Mouse (Mus musculus) thymus, adult 2 months (tissue): ENCODE measurements around the gene Erc2. TPM values are rescaled to one million over a fixed set of nuclear protein-coding genes. Genes with fewer than 3 reads are reported as not detected.

Experiments
- DNase-seq: peaks from one replicate; pipeline ENCODE4 v3.0.0; 2021
- H3K27ac ChIP-seq: fragments of 200-500 bp; 2 replicates; pipeline ENCODE4 v1.5.1; 2012; ENCODE audit warnings: low read length, control low read depth; ENCODE audit not compliant: control insufficient read depth, insufficient read depth
- H3K27me3 ChIP-seq: fragments of 200-500 bp; 2 replicates; pipeline ENCODE4 v1.6.1; 2012; ENCODE audit warnings: mild to moderate bottlenecking, low read length, moderate library complexity, mixed read lengths; ENCODE audit not compliant: control insufficient read depth, insufficient read depth
- H3K36me3 ChIP-seq: fragments of 200-500 bp; 2 replicates; pipeline ENCODE4 v1.6.1; 2012; ENCODE audit warnings: mild to moderate bottlenecking, low read length, moderate library complexity; ENCODE audit not compliant: control insufficient read depth, insufficient read depth
- H3K4me1 ChIP-seq: fragments of 200-500 bp; replicated peaks from 2 replicates; pipeline ENCODE4 v1.6.1; 2012; ENCODE audit warnings: low read length; ENCODE audit not compliant: control insufficient read depth, insufficient read depth
- H3K4me3 ChIP-seq: fragments of 200-500 bp; 2 replicates; pipeline ENCODE4 v1.5.1; 2012; ENCODE audit warnings: mild to moderate bottlenecking, low read length, control low read depth, moderate library complexity; ENCODE audit not compliant: control insufficient read depth, insufficient read depth
- CTCF ChIP-seq: fragments of 200-500 bp; IDR thresholded peaks from 2 replicates; pipeline ENCODE4 v1.5.1; 2012; ENCODE audit warnings: mild to moderate bottlenecking, control low read depth, low read length, moderate library complexity, borderline replicate concordance; ENCODE audit not compliant: control insufficient read depth, poor library complexity, insufficient read depth; ENCODE audit errors: extremely low read depth
- POLR2A ChIP-seq: fragments of 200-500 bp; IDR thresholded peaks from 2 replicates; pipeline ENCODE4 v1.6.1; 2012; ENCODE audit warnings: mild to moderate bottlenecking, low read length, control low read depth, moderate library complexity; ENCODE audit not compliant: control insufficient read depth, poor library complexity, insufficient read depth; ENCODE audit errors: extremely low read depth
- WGBS: fragments of 180-500 bp; shearing (Covaris S2); methylation state at CpG from one replicate; pipeline ENCODE4 v1.1.7; 2018; 5-methylcytosine and 5-hydroxymethylcytosine counted together
- polyA plus RNA-seq: library from polyadenylated mRNA; depleted of rRNA; stranded (reverse); fragments of >200 nt; gene quantifications from 2 replicates; pipeline ENCODE4 v1.2.3, GENCODE M21; 2012

Erc2 gene
- polyA plus RNA-seq, 1 experiment: 0.18 TPM

DNA sequence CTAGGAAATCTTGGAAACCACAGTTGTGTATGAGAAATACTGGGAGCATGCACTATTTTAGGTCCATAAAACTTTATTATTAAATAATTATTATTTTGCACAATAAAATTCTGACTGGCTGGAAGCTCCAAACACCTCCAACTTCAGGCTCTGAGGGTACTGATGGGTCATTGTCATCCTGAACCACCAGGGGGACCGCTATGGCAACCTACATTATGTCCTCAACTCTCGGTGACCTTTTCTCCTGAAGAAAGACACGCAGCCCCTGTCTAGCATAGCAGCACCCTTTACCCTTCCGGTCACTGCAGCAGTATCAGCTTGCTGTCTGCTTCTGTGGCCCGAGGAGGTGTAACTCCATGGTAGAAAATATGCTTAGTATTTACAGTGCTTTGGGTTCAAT, 679.0 kb downstream of the Erc2 start:
- Histone ChIP-seq H3K4me3 (no peak overlapping the region), H3K27ac (no peak overlapping the region), H3K4me1 (no peaks in the 10 kb centered on the region), H3K36me3 (no peaks in the 10 kb centered on the region), H3K27me3 (no peaks in the 10 kb centered on the region)
- TF ChIP-seq CTCF (no peak), POLR2A (no peak)
- DNase-seq: no peak
- WGBS: 55% methylated on average over 5 of the region's 5 CpGs

DNA sequence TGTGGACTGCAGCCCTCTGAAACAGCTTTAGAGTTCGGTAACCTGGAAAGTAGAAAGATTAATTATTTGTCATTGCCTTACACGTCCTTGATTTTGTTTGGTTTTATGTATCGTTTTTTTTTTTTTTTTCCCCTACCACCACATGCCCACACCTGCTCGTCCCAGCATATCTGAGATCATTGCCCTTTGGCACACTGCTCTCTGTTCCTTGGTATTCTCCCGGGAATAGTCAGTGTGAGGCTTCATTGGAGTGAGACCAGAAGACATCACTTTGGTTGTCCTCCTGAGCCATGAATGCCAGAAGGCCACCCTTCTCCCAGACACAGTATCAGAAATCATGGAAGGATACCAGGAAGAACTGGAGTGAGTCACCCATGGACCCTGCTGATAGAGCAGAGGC, 681.9 kb downstream of the Erc2 start:
- H3K27me3 ChIP-seq: no peaks in the 10 kb centered on the region
- 86% methylated on average over 5 of the region's 5 CpGs for WGBS
- no peaks in the 10 kb centered on the region for H3K36me3 ChIP-seq
- no peak overlapping the region for H3K4me3 ChIP-seq
- H3K27ac ChIP-seq: no peak overlapping the region
- TF ChIP-seq CTCF (no peak), POLR2A (no peak)
- no peaks in the 10 kb centered on the region for H3K4me1 ChIP-seq
- no peak for DNase-seq

DNA sequence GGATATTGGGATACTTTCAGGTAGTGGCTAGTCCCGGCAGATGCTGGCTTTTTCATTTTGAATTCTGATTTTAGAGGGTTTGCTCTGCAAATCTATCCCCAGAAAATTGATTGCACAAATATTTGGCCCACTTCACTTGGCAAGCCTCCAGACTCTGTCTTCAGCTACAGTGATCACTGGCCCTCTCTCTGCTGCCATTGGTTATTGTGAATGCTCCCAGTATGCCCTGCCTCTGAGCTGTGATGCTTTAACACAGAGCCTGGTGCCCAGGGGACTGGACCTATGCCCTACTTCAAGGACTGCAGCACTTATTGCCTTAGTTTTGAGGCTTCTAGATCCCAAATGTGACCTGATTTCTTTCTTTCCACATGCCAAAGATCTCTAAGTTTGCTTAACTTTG, 686.4 kb downstream of the Erc2 start:
- no peaks in the 10 kb centered on the region for H3K4me1 ChIP-seq
- no peaks in the 10 kb centered on the region for H3K27me3 ChIP-seq
- H3K27ac ChIP-seq: no peak overlapping the region
- H3K4me3 ChIP-seq: no peak overlapping the region
- H3K36me3 ChIP-seq: no peaks in the 10 kb centered on the region
- DNase-seq: no peak
- TF ChIP-seq CTCF: no peak
- no peak for TF ChIP-seq POLR2A
- 90% methylated on average over 1 of the region's 1 CpGs for WGBS

DNA sequence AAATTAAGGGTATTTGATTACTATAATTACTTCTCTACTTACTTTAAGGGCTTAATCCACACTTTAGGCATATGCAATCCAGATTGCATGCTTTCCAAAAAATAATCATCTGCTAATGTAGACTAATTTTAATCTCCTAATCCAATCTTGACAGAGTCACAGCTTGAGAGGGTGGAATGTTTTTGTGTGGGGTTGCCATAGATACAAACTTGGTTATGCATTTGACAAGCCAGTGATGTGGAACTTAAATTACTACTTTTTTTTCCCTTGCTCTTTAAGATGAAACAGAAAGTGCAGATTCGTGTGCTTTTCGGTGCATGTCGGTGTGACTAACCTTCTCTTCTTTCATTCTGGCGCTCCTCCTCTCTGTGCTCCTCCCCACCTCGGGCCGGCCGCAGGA, 694.6 kb downstream of the Erc2 start:
- WGBS: 80% methylated on average over 7 of the region's 7 CpGs
- TF ChIP-seq POLR2A (no peak), CTCF (no peak)
- H3K27ac ChIP-seq: no peak overlapping the region
- H3K4me3 ChIP-seq: no peak overlapping the region
- no peaks in the 10 kb centered on the region for H3K4me1 ChIP-seq
- DNase-seq: no peak
- no peaks in the 10 kb centered on the region for H3K36me3 ChIP-seq
- H3K27me3 ChIP-seq: no peaks in the 10 kb centered on the region

GRCm38 (mm10) chr14:28321916-28322534, 699.8 kb downstream of the Erc2 start:
- DNase-seq: no peak
- H3K4me3 ChIP-seq: no peak overlapping the region
- WGBS: 93% methylated on average over 5 of the region's 5 CpGs
- no peaks in the 10 kb centered on the region for H3K4me1 ChIP-seq
- TF ChIP-seq POLR2A (no peak), CTCF (no peak)
- no peak overlapping the region for H3K27ac ChIP-seq
- H3K27me3 ChIP-seq: no peaks in the 10 kb centered on the region
- H3K36me3 ChIP-seq: no peaks in the 10 kb centered on the region

- Histone ChIP-seq H3K36me3 (no peaks in the 10 kb centered on the region), H3K4me3 (no peak overlapping the region), H3K27ac (no peak overlapping the region), H3K4me1 (no peaks in the 10 kb centered on the region), H3K27me3 (no peaks in the 10 kb centered on the region)
- WGBS: 61% methylated on average over 2 of the region's 2 CpGs
- TF ChIP-seq POLR2A: no peak
- TF ChIP-seq CTCF: no peak
- DNase-seq: no peak
Observed at GRCm38 (mm10) chr14:28323243-28323642, 701.0 kb downstream of the Erc2 start.

DNA sequence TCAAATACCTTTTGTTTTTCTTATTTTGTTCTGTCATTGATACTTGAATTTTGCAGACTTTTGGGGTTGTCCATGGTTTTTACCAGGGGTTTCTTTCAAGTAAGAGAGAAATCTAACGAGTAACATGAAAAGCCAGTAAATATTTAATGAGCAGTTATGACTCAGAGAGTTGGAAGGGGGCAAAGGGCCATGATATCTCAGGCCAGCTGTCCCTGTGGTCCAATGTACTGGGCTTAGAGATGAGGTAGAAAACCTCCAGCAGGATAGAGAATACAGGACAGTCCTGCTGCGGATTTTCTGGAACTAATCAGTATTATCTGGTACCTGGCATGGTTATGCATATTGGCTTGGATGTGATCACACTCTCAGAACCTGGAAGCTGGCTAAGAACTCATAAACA, 701.5 kb downstream of the Erc2 start:
- no peak for DNase-seq
- no peaks in the 10 kb centered on the region for H3K4me1 ChIP-seq
- H3K4me3 ChIP-seq: no peak overlapping the region
- H3K36me3 ChIP-seq: no peaks in the 10 kb centered on the region
- H3K27ac ChIP-seq: no peak overlapping the region
- H3K27me3 ChIP-seq: no peaks in the 10 kb centered on the region
- TF ChIP-seq POLR2A (no peak), CTCF (no peak)
- WGBS: 76% methylated on average over 2 of the region's 2 CpGs
